Mouse (Mus musculus) spleen, adult 12 weeks (tissue): ENCODE measurements around the gene Psmb7.

Experiments
- DNase-seq: peaks from one replicate; pipeline ENCODE4 v3.0.0; 2022; ENCODE audit warnings: low spot score

Psmb7 gene

GRCm38 (mm10) chr2:38591751-38592459, 52.0 kb downstream of the Psmb7 start:
- DNase-seq, result no peak

GRCm38 (mm10) chr2:38586733-38587132, 57.2 kb downstream of the Psmb7 start:
- DNase-seq, result no peak

GRCm38 (mm10) chr2:38585379-38585736, 58.5 kb downstream of the Psmb7 start:
- no peak for DNase-seq

GRCm38 (mm10) chr2:38584514-38585378, 59.1 kb downstream of the Psmb7 start:
- DNase-seq, result no peak

GRCm38 (mm10) chr2:38583982-38584381, 59.9 kb downstream of the Psmb7 start:
- no peak for DNase-seq

GRCm38 (mm10) chr2:38579528-38579927, 64.4 kb downstream of the Psmb7 start:
- no peak for DNase-seq

- DNase-seq, result no peak
Observed at GRCm38 (mm10) chr2:38578602-38579521, 65.0 kb downstream of the Psmb7 start.

- no peak for DNase-seq
Observed at GRCm38 (mm10) chr2:38574697-38575096, 69.2 kb downstream of the Psmb7 start.

- no peak for DNase-seq
Observed at GRCm38 (mm10) chr2:38571971-38572601, 71.8 kb downstream of the Psmb7 start.

- DNase-seq, result no peak
Observed at GRCm38 (mm10) chr2:38562596-38562995, 81.3 kb downstream of the Psmb7 start.

GRCm38 (mm10) chr2:38560296-38561227, 83.3 kb downstream of the Psmb7 start:
- no peak for DNase-seq

- DNase-seq, result no peak
Observed at GRCm38 (mm10) chr2:38556721-38557120, 87.2 kb downstream of the Psmb7 start.

- DNase-seq, result no peak
Observed at GRCm38 (mm10) chr2:38555659-38556058, 88.2 kb downstream of the Psmb7 start.

- no peak for DNase-seq
Observed at GRCm38 (mm10) chr2:38554226-38554995, 89.5 kb downstream of the Psmb7 start.

- no peak for DNase-seq
Observed at GRCm38 (mm10) chr2:38552004-38552443, 91.9 kb downstream of the Psmb7 start.

- DNase-seq, result no peak
Observed at GRCm38 (mm10) chr2:38547793-38548517, 95.9 kb downstream of the Psmb7 start.

GRCm38 (mm10) chr2:38546748-38547147, 97.1 kb downstream of the Psmb7 start:
- no peak for DNase-seq

- no peak for DNase-seq
Observed at GRCm38 (mm10) chr2:38546222-38546621, 97.7 kb downstream of the Psmb7 start.

GRCm38 (mm10) chr2:38545706-38546105, 98.2 kb downstream of the Psmb7 start:
- no peak for DNase-seq
